Mouse (Mus musculus): ENCODE data around the gene Surf1. TPM values are rescaled to one million over a fixed set of nuclear protein-coding genes. Genes with fewer than 3 reads are reported as not detected.

Gene Surf1
- total RNA-seq (2014; rRNA removed) (63.1 and 63.4 TPM in 2 replicates), polyA plus RNA-seq (2015; fragmentation: Nextera tagmentation; extraction: Ambion mirVana) (112 and 117 TPM in 2 replicates)

DNA sequence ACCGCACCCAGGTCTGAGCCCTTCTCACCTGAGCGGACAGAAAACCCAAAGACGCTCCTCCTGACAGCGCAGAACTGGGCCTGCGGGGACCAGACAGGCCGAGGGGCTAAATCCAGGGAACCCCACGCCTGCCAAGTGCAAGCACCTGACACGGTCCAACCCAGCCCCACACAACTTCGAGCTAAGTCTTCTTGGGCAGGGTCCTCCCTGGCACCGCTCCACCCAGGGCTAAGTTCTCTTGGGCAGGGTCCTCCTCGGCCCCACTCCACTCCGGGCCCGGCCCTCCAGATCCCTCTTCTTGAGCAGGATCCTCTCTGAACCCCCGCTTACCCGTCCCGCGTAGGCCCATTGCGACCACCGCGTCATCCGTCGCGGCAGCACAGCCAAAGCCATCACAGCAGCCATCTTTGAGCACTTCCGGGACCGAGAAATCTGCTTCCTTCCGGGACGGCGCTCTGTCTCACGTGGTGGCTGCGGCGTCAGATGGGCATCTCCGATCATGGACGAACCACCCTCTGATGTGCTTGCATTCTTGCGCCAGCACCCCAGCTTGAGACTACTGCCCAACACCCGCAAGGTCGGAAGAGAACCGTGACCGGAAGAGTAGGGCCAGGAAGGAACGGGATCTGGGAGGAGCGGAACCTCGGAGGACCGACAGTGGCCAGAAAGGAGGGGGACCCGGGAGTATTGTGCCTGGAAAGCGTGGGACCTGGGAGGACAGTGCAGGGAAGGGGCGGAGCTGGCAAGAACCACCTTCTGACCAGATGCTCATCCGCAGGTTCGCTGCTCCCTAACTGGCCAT, at the start of gene Surf1, which contains the start of gene Surf2:
Gene Surf1 (minus strand): TSS at position 604 of the 802 bp plus-strand sequence.
Gene Surf2 (plus strand): TSS at position 441 of the 802 bp plus-strand sequence.
- H3K4me3 ChIP-seq (ENCODE audit: low read length) = peak within 1 kb of the TSS; percentile 74
- H3K4me1 ChIP-seq (ENCODE audit: insufficient read depth, low read length) = peaks cover 16% of the 10 kb centered on the region
- TF ChIP-seq CTCF (IDR thresholded peaks at IDR 0.05; ENCODE audit: low read depth) = no peak
- peak; percentile 89 for ATAC-seq
- peaks cover 49% of the 10 kb centered on the region for H3K36me3 ChIP-seq (ENCODE audit: insufficient read depth, low read length)
- H3K9me3 ChIP-seq (ENCODE audit: low read length) = no peaks in the 10 kb centered on the region
- no peaks in the 10 kb centered on the region for H3K27me3 ChIP-seq (ENCODE audit: insufficient read depth, low read length)
- H3K9ac ChIP-seq (replicated peaks; ENCODE audit: low read length) = peak within 1 kb of the TSS; percentile 86
- 3% methylated on average over 47 of the region's 47 CpGs for WGBS
- H3K27ac ChIP-seq = peak within 1 kb of the TSS; percentile 86
- H3K4me2 ChIP-seq (ENCODE audit: low read depth, low read length) = peak within 1 kb of the TSS; percentile 99
- peak; percentile 92 for DNase-seq (ENCODE audit: low spot score)

DNA sequence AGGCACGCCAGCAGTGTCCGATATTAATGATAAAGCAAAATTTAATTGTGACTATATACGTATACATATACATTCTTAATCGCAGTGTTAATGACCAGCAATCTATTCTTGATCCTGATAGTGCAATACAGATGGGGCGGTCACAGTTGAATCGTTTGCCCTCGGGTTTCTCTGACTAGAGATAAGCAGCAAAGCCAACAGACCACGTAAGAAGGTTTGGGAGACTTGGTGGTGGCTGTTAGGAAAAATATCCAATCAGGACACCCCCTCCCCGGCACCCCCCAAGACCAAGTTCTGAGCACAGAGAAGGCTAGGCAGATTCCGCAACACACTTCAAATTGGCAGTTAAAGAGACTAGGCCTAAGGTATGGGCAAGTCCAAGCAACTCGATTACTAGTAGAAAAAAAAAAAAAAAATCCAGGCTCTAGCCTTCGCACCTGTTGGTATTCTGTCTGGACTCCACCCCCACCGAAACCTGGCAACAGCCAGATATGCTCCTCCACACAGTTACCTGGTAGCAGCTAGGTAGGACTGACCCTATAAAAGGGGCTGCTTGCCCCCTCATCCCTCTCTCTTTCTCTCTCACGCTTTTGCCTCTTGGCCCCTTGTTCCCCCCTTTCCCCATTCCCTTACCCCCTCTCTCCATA, 48.5 kb upstream of the Surf1 start:
- TF ChIP-seq CTCF (IDR thresholded peaks at IDR 0.05; ENCODE audit: low read depth) = no peak
- DNase-seq (ENCODE audit: low spot score) = no peak
- H3K9ac ChIP-seq (replicated peaks; ENCODE audit: low read length) = peak overlapping the region; percentile 64
- peak overlapping the region; percentile 71 for H3K4me2 ChIP-seq (ENCODE audit: low read depth, low read length)
- WGBS = 21% methylated on average over 14 of the region's 14 CpGs
- H3K4me3 ChIP-seq (ENCODE audit: low read length) = peak overlapping the region; percentile 55
- H3K4me1 ChIP-seq (ENCODE audit: insufficient read depth, low read length) = peaks cover 11% of the 10 kb centered on the region
- no peaks in the 10 kb centered on the region for H3K9me3 ChIP-seq (ENCODE audit: low read length)
- no peak for ATAC-seq
- H3K27ac ChIP-seq = peak overlapping the region; percentile 96
- peaks cover 7% of the 10 kb centered on the region; the same call in 1 of the 2 replicates for H3K36me3 ChIP-seq (ENCODE audit: insufficient read depth, low read length)
- no peaks in the 10 kb centered on the region for H3K27me3 ChIP-seq (ENCODE audit: insufficient read depth, low read length)

DNA sequence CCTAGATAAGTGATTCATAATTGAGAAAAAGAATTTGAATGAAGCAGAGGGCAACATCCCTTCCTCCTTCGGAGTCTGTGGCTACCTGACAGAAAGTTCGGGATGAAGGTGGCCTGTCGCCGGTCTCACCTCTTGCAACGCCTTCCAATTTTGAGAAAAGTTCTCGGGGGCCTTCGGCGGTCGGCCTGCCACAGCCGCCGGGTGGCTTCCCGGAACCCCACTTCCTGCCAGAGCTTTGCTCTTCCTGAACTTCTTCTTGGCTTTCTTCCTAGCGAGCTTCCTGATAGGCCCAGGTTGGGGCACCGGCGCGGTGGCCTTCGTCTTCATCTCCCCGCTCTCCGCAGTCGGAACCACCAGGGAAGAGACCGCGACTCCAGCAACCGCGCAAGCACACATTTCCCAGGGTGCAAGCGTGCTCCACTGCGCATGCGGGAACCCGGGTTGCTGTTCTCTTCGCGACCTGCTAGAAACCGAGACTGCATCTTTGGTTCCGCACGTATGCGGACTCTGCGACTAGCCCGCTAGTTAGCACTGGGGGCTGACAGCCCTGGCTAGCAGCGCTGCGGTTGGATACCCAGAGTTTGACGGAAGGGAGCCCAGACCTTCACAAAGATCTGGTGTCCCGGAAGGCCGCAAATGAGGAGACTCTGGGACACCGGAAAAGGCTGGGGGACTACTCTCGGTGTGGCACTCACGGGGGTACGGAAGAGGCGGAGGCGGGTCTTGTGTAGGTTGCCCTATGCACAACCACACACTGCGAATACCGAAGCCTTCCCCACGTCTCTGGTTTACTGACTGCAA, 47.8 kb upstream of the Surf1 start, which contains the start of gene Rexo4:
Gene Rexo4 (minus strand): TSS at position 464 of the 801 bp plus-strand sequence.
- H3K4me2 ChIP-seq (ENCODE audit: low read depth, low read length) = peak within 1 kb of the TSS; percentile 71
- H3K36me3 ChIP-seq (ENCODE audit: insufficient read depth, low read length) = peaks cover 9% of the 10 kb centered on the region; the same call in 1 of the 2 replicates
- no peaks in the 10 kb centered on the region for H3K9me3 ChIP-seq (ENCODE audit: low read length)
- H3K4me1 ChIP-seq (ENCODE audit: insufficient read depth, low read length) = peaks cover 11% of the 10 kb centered on the region
- TF ChIP-seq CTCF (IDR thresholded peaks at IDR 0.05; ENCODE audit: low read depth) = no peak
- H3K27me3 ChIP-seq (ENCODE audit: insufficient read depth, low read length) = no peaks in the 10 kb centered on the region
- peak within 1 kb of the TSS; percentile 64 for H3K9ac ChIP-seq (replicated peaks; ENCODE audit: low read length)
- ATAC-seq (peak; percentile 98), DNase-seq (ENCODE audit: low spot score) (peak; percentile 98)
- H3K4me3 ChIP-seq (ENCODE audit: low read length) = peak within 1 kb of the TSS; percentile 55
- under 1% methylated on average over 47 of the region's 50 CpGs for WGBS
- H3K27ac ChIP-seq = peak within 1 kb of the TSS; percentile 96

DNA sequence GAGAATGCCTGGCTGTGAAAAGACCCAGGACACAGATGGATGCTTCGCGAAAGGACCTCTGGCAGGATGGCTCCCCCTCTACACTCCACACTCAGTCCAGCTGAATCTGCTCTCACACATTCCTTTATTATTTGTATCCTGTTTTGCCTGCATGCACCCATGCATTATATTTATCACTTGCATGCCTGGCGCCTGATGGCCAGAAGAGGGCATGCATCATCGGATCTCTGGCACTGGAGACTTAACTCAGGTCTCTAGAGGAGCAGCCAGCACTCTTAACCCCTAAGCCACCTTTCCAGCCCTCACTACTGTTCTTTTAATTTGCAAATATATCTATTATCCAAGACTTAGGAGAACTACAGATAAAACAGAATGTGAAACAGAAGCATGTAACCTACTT, 44.4 kb upstream of the Surf1 start:
- peak; percentile 46 for DNase-seq (ENCODE audit: low spot score)
- Histone ChIP-seq H3K4me2 (ENCODE audit: low read depth, low read length) (no peak overlapping the region), H3K36me3 (ENCODE audit: insufficient read depth, low read length) (peaks cover 33% of the 10 kb centered on the region), H3K9ac (replicated peaks; ENCODE audit: low read length) (no peak overlapping the region), H3K9me3 (ENCODE audit: low read length) (no peaks in the 10 kb centered on the region), H3K27me3 (ENCODE audit: insufficient read depth, low read length) (no peaks in the 10 kb centered on the region), H3K4me3 (ENCODE audit: low read length) (no peak overlapping the region), H3K27ac (no peak overlapping the region), H3K4me1 (ENCODE audit: insufficient read depth, low read length) (peaks cover 11% of the 10 kb centered on the region)
- no peak for ATAC-seq
- peak; percentile 65 for TF ChIP-seq CTCF (IDR thresholded peaks at IDR 0.05; ENCODE audit: low read depth)
- 61% methylated on average over 4 of the region's 4 CpGs for WGBS

DNA sequence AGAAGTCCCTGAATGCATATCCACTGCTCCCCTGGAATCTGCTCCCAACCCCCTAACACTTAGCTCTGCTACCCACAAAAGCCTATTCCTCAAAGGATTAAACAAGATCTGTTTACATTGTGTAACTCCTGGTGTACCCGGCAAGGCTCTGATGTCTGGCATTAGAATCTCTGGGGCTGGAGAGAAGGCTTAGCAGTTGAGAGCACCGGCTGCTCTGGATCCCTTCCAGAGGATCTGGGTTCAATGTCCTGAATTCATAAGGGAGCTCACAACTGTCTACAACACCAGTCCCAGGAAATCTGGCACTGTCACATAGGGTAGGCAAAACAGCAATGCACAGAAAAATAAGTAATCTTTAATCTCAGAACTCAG, 41.1 kb upstream of the Surf1 start:
- no peaks in the 10 kb centered on the region for H3K9me3 ChIP-seq (ENCODE audit: low read length)
- WGBS = 82% methylated on average over 2 of the region's 2 CpGs
- no peak for ATAC-seq
- DNase-seq (ENCODE audit: low spot score) = no peak
- no peak overlapping the region for H3K4me2 ChIP-seq (ENCODE audit: low read depth, low read length)
- no peak overlapping the region for H3K4me3 ChIP-seq (ENCODE audit: low read length)
- TF ChIP-seq CTCF (IDR thresholded peaks at IDR 0.05; ENCODE audit: low read depth) = no peak
- H3K27me3 ChIP-seq (ENCODE audit: insufficient read depth, low read length) = no peaks in the 10 kb centered on the region
- H3K27ac ChIP-seq = no peak overlapping the region
- peaks cover 6% of the 10 kb centered on the region; the same call in 1 of the 2 replicates for H3K4me1 ChIP-seq (ENCODE audit: insufficient read depth, low read length)
- peaks cover 55% of the 10 kb centered on the region for H3K36me3 ChIP-seq (ENCODE audit: insufficient read depth, low read length)
- H3K9ac ChIP-seq (replicated peaks; ENCODE audit: low read length) = no peak overlapping the region

DNA sequence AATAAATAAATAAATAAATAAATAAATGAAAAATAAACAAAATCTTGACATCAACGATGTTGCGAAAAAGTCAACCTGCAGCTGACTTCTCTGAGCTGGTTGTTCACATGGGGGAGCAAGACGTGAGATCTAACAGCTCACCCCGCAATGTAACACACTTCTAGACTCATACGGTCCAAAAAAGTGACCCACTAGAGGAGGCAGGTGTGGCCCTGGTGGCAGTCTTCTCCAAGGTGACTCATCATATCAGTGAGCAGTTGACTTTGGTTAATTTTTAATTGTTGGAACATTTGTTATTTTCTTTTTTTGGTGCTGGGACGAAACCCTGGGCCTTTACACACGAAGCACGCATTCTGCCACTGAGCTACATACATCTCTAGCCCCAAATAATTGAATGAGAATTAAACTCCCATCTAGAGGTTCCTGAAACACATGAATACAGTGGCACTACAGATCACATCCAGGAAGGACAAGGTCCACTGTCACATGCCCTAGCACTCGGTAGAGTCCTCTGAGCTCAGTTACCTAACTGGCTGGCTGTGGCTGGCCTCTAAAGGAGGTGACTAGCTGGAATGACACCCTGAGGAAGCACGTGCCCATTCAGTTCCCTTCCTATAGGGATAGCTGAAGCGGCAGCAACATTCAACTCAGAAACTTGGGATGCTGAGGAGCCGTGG, 40.6 kb upstream of the Surf1 start:
- no peak for TF ChIP-seq CTCF (IDR thresholded peaks at IDR 0.05; ENCODE audit: low read depth)
- DNase-seq (ENCODE audit: low spot score) (no peak), ATAC-seq (no peak)
- Histone ChIP-seq H3K4me3 (ENCODE audit: low read length) (no peak overlapping the region), H3K9ac (replicated peaks; ENCODE audit: low read length) (no peak overlapping the region), H3K36me3 (ENCODE audit: insufficient read depth, low read length) (peaks cover 55% of the 10 kb centered on the region), H3K27me3 (ENCODE audit: insufficient read depth, low read length) (no peaks in the 10 kb centered on the region), H3K4me2 (ENCODE audit: low read depth, low read length) (no peak overlapping the region), H3K4me1 (ENCODE audit: insufficient read depth, low read length) (peaks cover 6% of the 10 kb centered on the region; the same call in 1 of the 2 replicates), H3K9me3 (ENCODE audit: low read length) (no peaks in the 10 kb centered on the region), H3K27ac (no peak overlapping the region)
- WGBS = 94% methylated on average over 12 of the region's 12 CpGs
